Mouse (Mus musculus) spleen, postnatal 14 days (tissue): ENCODE data around the gene Chchd3.

ENCODE experiments used
- DNase-seq, 2 experiments: peaks; one replicate each; pipeline ENCODE4 v3.0.0; 2021 to 2022; ENCODE audit warnings: low spot score in 2 of 2

Chchd3 gene

DNA sequence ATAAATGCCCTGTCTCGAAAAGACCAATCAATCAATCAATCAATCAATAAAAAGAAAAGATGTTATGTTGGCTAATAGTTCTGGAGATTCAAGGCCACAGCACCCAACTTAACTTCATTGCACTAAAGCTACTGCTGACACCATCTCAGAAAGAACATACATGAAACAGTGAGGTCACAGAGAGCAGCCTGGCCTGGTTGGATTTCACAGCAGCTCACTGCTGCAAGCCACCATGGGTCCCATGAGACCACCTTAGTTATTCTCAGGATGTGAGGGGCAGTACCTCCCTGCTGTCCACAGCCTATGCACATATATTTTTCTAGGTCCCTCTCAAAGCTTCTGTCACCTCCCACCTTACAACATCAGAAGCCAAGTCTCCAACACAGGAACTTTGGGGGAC lies 57.1 kb downstream of the Chchd3 start:
- no peak for DNase-seq

- DNase-seq = no peak
Measured at GRCm38 (mm10) chr6:33001271-33001670, 58.8 kb downstream of the Chchd3 start.

- no peak for DNase-seq
Measured at GRCm38 (mm10) chr6:32996597-32996996, 63.5 kb downstream of the Chchd3 start.

DNA sequence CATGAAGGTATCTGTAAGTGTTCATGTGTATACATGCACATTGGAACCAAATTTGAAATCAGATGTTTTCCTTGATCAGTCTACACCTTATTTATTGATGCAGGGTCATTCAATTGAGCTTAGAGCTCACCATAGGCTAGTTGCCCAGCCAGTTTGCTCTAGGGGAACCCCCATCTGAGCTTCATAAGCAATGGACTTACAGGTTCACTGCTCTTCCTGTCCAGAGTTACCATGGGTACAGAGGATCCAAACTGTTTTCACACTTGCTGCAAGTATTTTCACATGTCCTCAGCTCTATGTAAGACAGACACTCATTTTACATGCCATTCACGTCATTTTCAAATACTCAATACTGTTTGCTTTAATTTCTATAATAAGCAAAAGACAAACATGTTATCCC lies 66.2 kb downstream of the Chchd3 start:
- DNase-seq = no peak

DNA sequence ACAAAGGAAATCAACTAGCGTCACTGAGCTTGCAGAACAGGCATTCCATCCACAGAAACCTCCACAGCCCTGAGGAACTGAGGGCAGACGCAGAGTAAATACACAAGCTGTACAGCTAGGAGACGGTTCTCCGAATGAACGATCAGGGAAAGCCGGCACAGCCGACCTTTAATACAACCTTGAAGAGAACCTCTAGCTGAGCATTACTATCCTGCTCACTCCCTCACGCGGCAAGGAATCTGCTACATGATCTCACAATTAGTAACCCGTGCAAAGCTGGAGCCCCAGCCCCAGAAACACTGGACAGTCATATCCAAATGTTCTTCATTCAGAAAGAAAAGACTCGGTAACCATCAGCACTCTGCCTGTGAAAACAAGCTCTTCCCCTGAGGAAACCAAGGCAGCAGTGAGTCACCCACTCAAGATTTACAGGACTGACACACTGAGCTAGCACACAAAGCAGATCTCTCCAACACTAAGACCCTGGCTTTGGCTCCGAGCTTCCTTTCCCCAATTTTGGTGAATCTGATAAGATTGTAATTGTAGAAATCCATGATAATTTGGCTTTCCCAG lies 69.9 kb downstream of the Chchd3 start:
- no peak for DNase-seq

DNA sequence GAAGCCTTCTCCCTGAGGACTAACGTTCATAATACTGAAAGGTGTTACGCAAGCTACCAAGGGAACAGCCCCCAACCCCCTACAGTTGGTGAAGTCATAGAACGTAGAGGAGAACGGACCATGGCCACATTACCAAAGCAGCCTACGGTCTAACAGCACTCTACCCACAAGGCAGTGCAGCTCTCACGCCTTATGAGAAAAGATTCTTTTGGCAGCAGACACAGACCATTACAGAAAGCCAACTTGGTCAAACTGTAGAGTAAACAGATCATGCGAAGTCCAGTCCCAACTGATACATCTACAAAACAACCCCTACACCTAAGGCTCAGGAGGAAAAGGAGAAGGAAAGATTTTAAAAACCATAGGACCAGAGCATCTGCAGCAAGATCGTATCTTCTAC lies 71.5 kb downstream of the Chchd3 start:
- no peak for DNase-seq

DNA sequence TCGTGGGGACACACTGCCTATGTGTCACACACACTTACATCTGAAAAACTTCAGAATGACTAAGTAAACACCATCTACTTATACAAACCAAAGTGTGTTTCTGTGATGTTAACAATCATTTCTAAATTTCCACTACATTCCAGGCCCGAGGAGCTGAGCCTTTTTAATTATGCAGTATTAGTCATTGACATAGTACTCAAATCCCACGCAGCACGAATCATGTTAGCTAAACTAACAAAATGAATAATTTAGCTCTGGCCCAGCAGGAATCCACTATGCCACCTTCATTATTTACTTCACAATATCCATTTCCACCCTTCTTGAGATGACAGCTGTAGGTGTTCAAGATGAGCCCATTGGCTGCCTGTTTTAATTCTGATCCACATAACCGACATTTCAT lies 76.2 kb downstream of the Chchd3 start:
- no peak for DNase-seq

GRCm38 (mm10) chr6:32981253-32981652 lies 78.8 kb downstream of the Chchd3 start:
- DNase-seq = no peak

- DNase-seq = no peak
Measured at GRCm38 (mm10) chr6:32978811-32979210, 81.2 kb downstream of the Chchd3 start.

DNA sequence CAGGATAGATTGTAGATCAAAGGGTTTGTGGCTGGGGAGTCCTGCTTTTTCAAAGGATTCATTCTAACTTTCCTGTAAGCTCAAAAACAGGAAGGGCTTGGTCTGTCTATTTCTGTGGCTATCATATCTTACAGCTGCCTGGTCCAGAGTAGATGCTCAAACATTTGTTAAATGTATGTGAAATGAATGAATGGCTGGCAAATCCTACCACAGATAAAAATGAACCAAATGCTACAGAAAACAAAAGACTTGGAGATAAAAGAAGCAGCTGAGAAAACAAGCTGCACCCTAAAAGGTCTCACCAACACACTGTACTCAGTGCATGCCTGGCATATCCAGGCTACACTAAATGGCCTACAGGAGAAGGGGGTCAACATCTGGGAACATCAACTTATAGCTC lies 88.1 kb downstream of the Chchd3 start:
- no peak for DNase-seq

DNA sequence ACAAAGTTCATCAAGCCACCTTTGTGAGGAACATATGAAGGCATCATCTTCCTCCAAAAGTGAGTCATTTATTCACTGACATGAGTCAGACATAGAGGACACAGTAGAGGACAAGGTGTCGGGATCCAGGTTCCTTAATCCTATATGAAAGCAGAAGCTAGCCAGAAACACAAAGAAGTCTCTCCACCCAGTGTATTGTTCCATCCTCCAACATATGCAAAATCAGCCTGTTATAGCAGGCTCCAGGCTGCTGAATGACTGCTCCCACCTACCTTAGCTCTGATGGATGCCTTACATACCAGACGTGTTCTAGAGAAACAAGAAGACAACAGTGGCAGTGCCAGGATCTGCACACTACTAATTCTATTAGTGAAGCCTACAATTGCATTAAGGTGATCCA lies 91.1 kb downstream of the Chchd3 start:
- DNase-seq = no peak

DNA sequence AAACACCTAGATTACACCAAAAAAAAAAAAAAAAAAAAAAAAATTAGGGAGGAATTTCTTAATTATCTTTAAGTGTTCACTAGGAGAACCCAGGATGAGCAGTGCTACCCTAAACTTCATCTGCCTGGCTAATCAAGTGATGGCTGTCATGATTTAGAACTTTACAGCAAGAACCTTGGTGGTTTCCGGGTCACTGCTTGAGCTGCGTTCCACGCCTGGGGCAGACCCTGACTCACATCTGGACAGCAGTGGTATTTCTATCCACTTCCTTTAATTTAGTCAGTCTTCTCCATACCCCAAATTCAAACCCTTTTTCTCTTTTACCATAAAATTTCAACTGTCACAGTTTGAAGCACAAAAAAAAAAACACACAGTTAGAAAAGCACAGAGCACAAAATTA lies 98.0 kb downstream of the Chchd3 start:
- DNase-seq = no peak

DNA sequence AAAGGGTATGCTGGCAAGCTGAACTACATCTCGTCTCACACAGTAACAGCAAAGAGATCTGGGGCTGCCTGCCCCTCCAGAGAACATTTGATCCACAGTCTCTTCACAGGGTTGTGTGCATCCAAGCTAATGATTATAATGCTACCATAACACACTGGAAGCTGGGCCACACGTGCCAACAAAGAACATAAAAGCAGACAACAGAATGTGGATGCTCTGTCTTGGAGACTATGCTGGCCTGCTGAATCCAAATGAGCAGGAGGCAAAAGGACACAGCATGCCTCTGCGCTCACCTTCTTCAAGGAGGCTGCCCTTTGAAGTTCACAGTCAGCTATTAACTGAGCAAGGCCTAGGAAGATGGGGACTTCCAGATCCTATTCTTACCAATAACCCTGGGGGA lies 98.6 kb downstream of the Chchd3 start:
- DNase-seq = no peak

DNA sequence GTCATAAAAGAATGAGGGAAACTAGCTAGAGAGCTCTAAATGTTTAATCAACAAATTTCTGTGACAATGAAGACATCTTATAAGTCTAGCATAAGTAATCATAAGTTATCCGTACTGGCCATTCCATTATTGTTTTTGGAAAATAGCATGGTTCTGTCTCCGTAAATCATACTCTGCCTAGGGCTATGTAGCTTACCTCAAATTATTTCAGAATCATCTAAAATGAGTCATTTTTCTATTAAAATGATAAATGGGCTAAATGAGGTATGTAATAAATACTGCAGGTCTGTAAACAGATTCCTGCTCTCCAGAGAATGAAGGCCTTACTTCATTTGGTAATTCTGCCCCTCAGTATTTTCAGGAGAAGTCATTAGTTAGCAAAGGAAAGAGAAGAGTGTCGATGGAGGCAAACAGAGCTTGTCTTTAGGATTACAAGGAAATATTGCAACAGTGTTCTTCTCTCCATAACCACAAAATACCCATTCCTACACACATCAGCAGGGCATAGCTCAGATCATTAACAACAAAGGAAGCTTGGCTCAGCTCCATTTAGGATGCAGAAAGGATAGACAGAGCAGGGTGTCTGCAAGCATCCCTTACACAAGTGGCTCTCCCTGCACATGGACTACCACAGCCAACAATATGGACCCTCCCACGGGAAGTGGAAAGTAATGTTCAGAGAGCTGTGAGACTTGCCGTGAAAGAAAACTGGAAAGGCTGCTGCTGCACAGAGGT lies 100.1 kb downstream of the Chchd3 start:
- DNase-seq = no peak

DNA sequence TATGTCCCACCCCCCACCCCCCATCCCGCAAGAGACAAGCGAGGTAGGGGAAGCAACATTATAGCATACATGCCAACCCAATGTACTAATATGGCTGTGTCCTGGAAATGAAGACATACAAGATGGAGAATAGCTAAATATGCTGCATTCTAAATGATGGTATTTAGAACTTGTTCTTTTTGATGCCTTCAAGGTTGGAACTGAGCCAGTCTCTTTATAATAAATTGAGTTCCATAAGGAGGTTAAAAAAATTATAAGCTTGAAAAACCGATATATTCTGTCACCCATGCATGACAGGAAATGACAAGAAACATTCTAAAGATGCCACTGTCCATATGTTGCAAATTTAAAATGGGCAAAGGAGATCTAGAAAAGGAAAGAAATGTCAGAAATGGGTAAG lies 104.6 kb downstream of the Chchd3 start:
- no peak for DNase-seq

GRCm38 (mm10) chr6:32950973-32951372 lies 109.1 kb downstream of the Chchd3 start:
- DNase-seq = no peak

DNA sequence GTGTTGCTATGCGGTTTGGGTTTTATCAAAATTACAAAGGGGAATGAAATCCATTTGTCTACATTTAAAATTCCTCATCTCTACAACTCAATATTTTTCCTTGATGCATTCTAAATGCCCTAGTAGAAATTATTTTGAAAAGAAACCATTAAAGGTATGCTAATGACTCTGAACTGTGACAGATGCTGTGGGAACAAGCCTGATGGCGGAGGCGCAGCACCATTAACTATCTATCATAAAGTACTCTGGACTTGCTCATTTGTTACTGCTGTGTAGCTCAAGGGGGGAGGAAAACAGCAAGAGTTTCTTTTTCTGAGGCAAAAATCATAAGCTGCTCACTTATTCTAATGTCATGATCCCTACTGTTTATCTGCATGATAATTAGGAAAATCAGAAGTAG lies 110.4 kb downstream of the Chchd3 start:
- no peak for DNase-seq

DNA sequence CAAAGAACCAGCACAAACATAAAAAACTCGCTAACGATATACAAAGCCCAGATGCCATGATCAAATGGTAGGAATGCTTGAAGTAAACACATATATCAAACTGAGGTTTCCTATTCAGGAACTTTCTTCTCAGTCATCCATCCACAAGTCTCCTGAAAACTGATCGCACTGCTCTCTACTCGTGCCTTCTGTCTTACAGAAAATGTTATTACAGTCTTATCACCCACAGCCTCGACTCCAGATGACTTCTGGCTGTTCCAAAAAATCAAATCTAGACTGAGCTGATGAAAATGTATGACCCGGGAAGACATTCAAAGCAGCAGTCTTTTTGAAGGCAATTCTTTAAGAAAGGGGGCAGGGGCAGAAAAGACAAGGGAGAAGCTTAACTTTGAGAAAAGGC lies 112.8 kb downstream of the Chchd3 start:
- no peak for DNase-seq

DNA sequence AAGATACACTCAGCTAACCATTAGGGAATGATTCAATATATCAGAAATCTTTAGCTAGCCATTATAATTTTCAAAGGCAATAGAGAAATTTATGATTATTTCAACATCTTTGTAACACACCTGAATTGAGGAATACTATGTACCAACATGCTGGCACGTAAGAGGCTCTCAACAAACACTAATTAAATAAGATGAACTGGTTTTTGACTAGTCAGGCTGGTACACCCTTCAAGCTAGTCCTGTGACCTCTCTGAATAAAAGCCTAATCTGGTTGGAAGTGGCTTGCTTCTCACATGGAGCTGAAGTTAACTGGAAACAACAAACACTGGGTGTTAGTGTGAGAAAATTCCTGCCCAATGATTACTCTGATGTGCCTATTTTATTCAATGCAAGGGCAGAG lies 115.1 kb downstream of the Chchd3 start:
- no peak for DNase-seq

- no peak for DNase-seq
Measured at GRCm38 (mm10) chr6:32943651-32944050, 116.4 kb downstream of the Chchd3 start.

DNA sequence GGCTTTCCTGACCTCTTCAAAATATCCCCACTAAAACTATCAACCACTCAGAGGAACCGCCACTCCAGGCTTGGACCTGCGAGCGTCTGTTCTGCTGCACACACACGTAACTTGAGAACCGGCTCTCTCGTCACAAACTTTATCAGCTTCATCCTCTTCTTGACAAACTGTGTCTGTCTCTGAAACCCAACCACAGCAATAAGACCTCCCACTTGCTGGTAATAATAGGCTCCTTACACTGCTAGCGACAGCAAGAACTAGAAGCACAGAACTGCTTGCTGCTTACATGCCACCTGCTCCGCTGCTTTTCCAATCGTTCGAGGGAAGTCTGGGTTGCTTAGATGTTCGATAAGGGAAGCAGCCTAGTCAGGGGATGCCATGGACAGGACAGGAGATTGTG lies 119.8 kb downstream of the Chchd3 start:
- no peak for DNase-seq

DNA sequence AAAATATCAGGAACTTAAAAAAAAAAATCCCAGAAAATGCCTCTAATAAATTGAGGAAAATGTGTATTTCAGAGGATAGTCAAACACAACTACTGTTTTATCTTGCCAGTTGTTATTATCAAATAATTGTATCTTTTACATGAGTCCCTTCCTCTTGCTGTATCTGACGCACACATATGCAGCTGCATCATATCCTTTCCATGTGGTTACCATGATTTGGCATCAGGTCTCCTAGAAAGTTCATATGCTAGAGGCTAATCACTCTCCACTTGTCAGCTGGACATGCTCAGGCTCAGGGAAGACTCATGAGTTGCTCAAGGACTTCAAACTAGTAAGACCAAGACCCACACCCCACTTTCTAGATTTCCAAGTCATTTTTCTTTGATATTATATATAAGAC lies 122.4 kb downstream of the Chchd3 start:
- no peak for DNase-seq

DNA sequence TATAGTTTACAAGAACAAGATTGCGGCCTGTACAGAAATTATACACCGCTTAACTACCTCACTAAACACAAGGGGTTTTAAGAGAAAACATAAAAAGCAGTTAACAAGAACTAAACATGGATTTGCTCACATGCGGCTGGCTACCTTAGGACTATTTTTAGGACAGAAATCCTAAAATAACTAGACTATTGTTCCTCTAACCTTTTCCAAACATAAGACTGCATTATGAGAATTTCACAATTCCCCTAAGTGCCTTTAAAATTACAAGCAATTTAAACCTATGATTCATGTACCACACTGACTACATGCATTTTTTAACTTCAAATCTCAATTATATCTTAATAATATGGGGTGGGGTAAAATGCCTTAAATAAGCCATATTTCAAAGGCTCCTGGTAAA lies 123.3 kb downstream of the Chchd3 start:
- no peak for DNase-seq

GRCm38 (mm10) chr6:32936365-32936764 lies 123.7 kb downstream of the Chchd3 start:
- DNase-seq = no peak
